Mouse (Mus musculus) testis, adult 2 months (tissue): ENCODE results near the gene Nod1. TPM values are rescaled to one million over a fixed set of nuclear protein-coding genes. Genes with fewer than 3 reads are reported as not detected.

ENCODE experiments used
- H3K27ac ChIP-seq: fragments of 200-500 bp; 2 replicates; pipeline ENCODE4 v1.5.1; 2012; ENCODE audit warnings: low read depth, low read length; ENCODE audit not compliant: control insufficient read depth, insufficient read depth
- H3K27me3 ChIP-seq: fragments of 200-500 bp; 2 replicates; pipeline ENCODE4 v1.6.1; 2012; ENCODE audit warnings: mild to moderate bottlenecking, low read length, moderate library complexity; ENCODE audit not compliant: control insufficient read depth, insufficient read depth
- H3K36me3 ChIP-seq: fragments of 200-500 bp; 2 replicates; pipeline ENCODE4 v1.6.1; 2012; ENCODE audit warnings: mild to moderate bottlenecking, low read length; ENCODE audit not compliant: control insufficient read depth, insufficient read depth
- H3K4me1 ChIP-seq: fragments of 200-500 bp; 2 replicates; pipeline ENCODE4 v1.6.1; 2012; ENCODE audit warnings: low read length; ENCODE audit not compliant: control insufficient read depth, insufficient read depth
- H3K4me3 ChIP-seq: fragments of 200-500 bp; 2 replicates; pipeline ENCODE4 v1.5.1; 2012; ENCODE audit warnings: low read depth, mild to moderate bottlenecking, low read length, moderate library complexity, mixed read lengths; ENCODE audit not compliant: control insufficient read depth
- CTCF ChIP-seq: fragments of 200-500 bp; IDR thresholded peaks from 2 replicates; pipeline ENCODE4 v1.5.1; 2012; ENCODE audit warnings: low read depth, mild to moderate bottlenecking, inconsistent platforms, low read length, moderate library complexity; ENCODE audit not compliant: control insufficient read depth, insufficient read depth, insufficient replicate concordance
- POLR2A ChIP-seq: fragments of 200-500 bp; IDR thresholded peaks from 2 replicates; pipeline ENCODE4 v1.6.1; 2012; ENCODE audit warnings: low read depth, mild to moderate bottlenecking, inconsistent platforms, low read length, moderate library complexity; ENCODE audit not compliant: control insufficient read depth
- polyA plus RNA-seq: library from polyadenylated mRNA; depleted of rRNA; stranded (reverse); fragments of >200 nt; gene quantifications from 2 replicates; pipeline ENCODE4 v1.2.3, GENCODE M21; 2012

Gene Nod1
- polyA plus RNA-seq, 1 experiment: 0.88 TPM

DNA sequence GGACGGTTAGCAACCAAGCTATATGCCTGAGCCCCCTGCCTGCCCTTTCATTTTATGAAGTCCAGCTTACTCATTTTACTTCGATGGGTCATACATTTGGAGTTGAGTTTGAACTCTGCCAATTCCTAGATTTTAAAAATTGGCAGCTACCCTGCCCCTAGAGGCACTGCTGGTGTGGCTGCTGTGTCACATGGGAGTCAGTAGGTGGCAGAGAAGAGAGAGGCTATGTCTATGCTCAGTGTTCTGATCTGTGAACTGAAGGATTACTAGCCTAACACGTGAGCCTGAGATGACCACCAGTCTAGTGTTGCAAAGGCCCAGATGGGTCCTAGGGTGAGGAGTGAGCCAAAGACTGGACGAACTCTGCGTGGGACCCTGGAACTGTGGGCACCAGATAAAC, 2.1 kb upstream of the Nod1 start:
- Histone ChIP-seq H3K27me3 (no peaks in the 10 kb centered on the region), H3K27ac (no peak overlapping the region), H3K4me1 (no peaks in the 10 kb centered on the region; the same call in none of the 2 replicates), H3K4me3 (no peak overlapping the region), H3K36me3 (no peaks in the 10 kb centered on the region)
- peak; percentile 7; the same call in 1 of the 2 replicates for TF ChIP-seq CTCF
- TF ChIP-seq POLR2A: no peak

- Histone ChIP-seq H3K27me3 (no peaks in the 10 kb centered on the region), H3K27ac (no peak overlapping the region), H3K36me3 (no peaks in the 10 kb centered on the region), H3K4me1 (no peaks in the 10 kb centered on the region; the same call in none of the 2 replicates), H3K4me3 (no peak overlapping the region)
- TF ChIP-seq POLR2A: no peak
- no peak for TF ChIP-seq CTCF
Observed at GRCm38 (mm10) chr6:54972929-54973211, 458 bp upstream of the Nod1 start.

DNA sequence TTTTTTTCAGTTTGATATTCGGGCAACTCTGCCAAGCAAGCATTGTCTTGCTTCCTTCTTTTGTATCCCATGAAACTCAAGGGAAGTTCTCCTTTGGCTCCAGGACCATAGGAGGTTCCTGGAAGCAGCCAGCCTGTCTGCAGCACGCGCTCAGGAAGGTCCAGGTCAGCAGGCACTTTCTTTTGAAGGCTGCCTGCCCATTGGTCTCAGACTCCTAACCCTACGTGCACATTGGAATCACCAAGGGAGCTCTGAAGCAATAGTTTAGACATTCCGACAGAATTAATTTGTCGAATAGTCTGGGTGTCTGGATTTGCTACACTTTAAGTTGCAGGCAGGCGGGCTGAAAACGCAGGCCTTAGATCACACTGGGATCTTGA, 691 bp downstream of the Nod1 start:
- peak overlapping the region; percentile 75 for H3K4me3 ChIP-seq
- H3K4me1 ChIP-seq: no peaks in the 10 kb centered on the region; the same call in none of the 2 replicates
- TF ChIP-seq CTCF (no peak), POLR2A (no peak)
- H3K27me3 ChIP-seq: no peaks in the 10 kb centered on the region
- H3K27ac ChIP-seq: no peak overlapping the region
- H3K36me3 ChIP-seq: no peaks in the 10 kb centered on the region

- H3K27me3 ChIP-seq: no peaks in the 10 kb centered on the region
Observed at GRCm38 (mm10) chr6:54970506-54970905, 1.9 kb downstream of the Nod1 start.

GRCm38 (mm10) chr6:54969801-54970200, 2.6 kb downstream of the Nod1 start:
- no peak for TF ChIP-seq POLR2A
- no peak for TF ChIP-seq CTCF
- no peaks in the 10 kb centered on the region for H3K36me3 ChIP-seq
- H3K27ac ChIP-seq: no peak overlapping the region
- H3K27me3 ChIP-seq: no peaks in the 10 kb centered on the region
- no peaks in the 10 kb centered on the region; the same call in none of the 2 replicates for H3K4me1 ChIP-seq
- H3K4me3 ChIP-seq: no peak overlapping the region

More at GRCm38 (mm10) chr6:54970506-54970905, 1.9 kb downstream of the Nod1 start:
- TF ChIP-seq POLR2A (no peak), CTCF (no peak)
- no peaks in the 10 kb centered on the region for H3K36me3 ChIP-seq
- H3K4me3 ChIP-seq: no peak overlapping the region
- H3K4me1 ChIP-seq: no peaks in the 10 kb centered on the region; the same call in none of the 2 replicates
- no peak overlapping the region for H3K27ac ChIP-seq

GRCm38 (mm10) chr6:54967591-54967990, 4.8 kb downstream of the Nod1 start:
- H3K27ac ChIP-seq: no peak overlapping the region
- no peaks in the 10 kb centered on the region for H3K27me3 ChIP-seq
- TF ChIP-seq CTCF: no peak
- TF ChIP-seq POLR2A: no peak
- H3K4me1 ChIP-seq: no peaks in the 10 kb centered on the region; the same call in 1 of the 2 replicates
- H3K4me3 ChIP-seq: no peak overlapping the region
- no peaks in the 10 kb centered on the region for H3K36me3 ChIP-seq

- TF ChIP-seq CTCF: no peak
- no peak for TF ChIP-seq POLR2A
- Histone ChIP-seq H3K27ac (no peak overlapping the region), H3K27me3 (no peaks in the 10 kb centered on the region), H3K36me3 (no peaks in the 10 kb centered on the region), H3K4me1 (no peaks in the 10 kb centered on the region; the same call in 1 of the 2 replicates), H3K4me3 (no peak overlapping the region)
Observed at GRCm38 (mm10) chr6:54965234-54965633, 7.2 kb downstream of the Nod1 start.

GRCm38 (mm10) chr6:54964755-54965154, 7.7 kb downstream of the Nod1 start:
- H3K27me3 ChIP-seq: no peaks in the 10 kb centered on the region
- H3K36me3 ChIP-seq: no peaks in the 10 kb centered on the region
- no peak overlapping the region for H3K4me3 ChIP-seq
- TF ChIP-seq CTCF (no peak), POLR2A (no peak)
- H3K4me1 ChIP-seq: no peaks in the 10 kb centered on the region; the same call in 1 of the 2 replicates
- no peak overlapping the region for H3K27ac ChIP-seq
